In genomic region chr4:64145924-64146323, GRCm38 (mm10) we compare ENCODE assay signal across 14 mouse cellular contexts.
"Had no signal": no experiment of that assay in that cellular context is flagged by ENCODE, and none has a peak within 500 bp of the region (broad histone marks: within the 10 kb centered on the region; RNA-seq: fewer than 3 reads in every experiment).

No protein-coding gene starts in this region.

- H3K9ac ChIP-seq: limb, embryonic 13.5 days; liver, embryonic 15.5 days; midbrain, embryonic 13.5 days; neural tube, embryonic 13.5 days had no signal

- H3K27ac ChIP-seq: limb, embryonic 13.5 days; liver, embryonic 15.5 days; midbrain, embryonic 13.5 days; neural tube, embryonic 13.5 days; stomach, postnatal 0 days had no signal

- H3K27me3 ChIP-seq: limb, embryonic 13.5 days; liver, embryonic 15.5 days; midbrain, embryonic 13.5 days; neural tube, embryonic 13.5 days had no signal

- H3K4me1 ChIP-seq: liver, embryonic 15.5 days had no signal

- H3K36me3 ChIP-seq: limb, embryonic 13.5 days; liver, embryonic 15.5 days; midbrain, embryonic 13.5 days; neural tube, embryonic 13.5 days had no signal

- H3K4me2 ChIP-seq: limb, embryonic 13.5 days; liver, embryonic 15.5 days; midbrain, embryonic 13.5 days; neural tube, embryonic 13.5 days had no signal

- H3K9me3 ChIP-seq: limb, embryonic 13.5 days; liver, embryonic 15.5 days; midbrain, embryonic 13.5 days; neural tube, embryonic 13.5 days had no signal

- ATAC-seq: lung, postnatal 0 days; midbrain, embryonic 13.5 days had no signal

- H3K4me3 ChIP-seq: limb, embryonic 13.5 days; liver, embryonic 15.5 days; midbrain, embryonic 13.5 days; neural tube, embryonic 13.5 days had no signal

- DNase-seq: kidney, postnatal 25 days; layer of hippocampus, adult 9-11 months; layer of hippocampus, postnatal 36 days; lung, adult 2 months; lung, postnatal 36 days; right cerebral cortex, adult 18-20 months; right cerebral cortex, postnatal 25 days; thymus, postnatal 4 days had no signal
